Mouse (Mus musculus) MEL (cell line): Measurements from ENCODE around the gene Lrrn3. TPM values are rescaled to one million over a fixed set of nuclear protein-coding genes. Genes with fewer than 3 reads are reported as not detected.

ENCODE experiments used
- DNase-seq: peaks from one replicate; pipeline ENCODE4 v3.0.0; 2011; ENCODE audit warnings: low read depth, low spot score
- H3K27ac ChIP-seq: 2 replicates; pipeline ENCODE4 v1.5.1; 2012; ENCODE audit warnings: low read depth, mild to moderate bottlenecking, control low read depth, low read length, moderate library complexity; ENCODE audit not compliant: control insufficient read depth
- H3K27me3 ChIP-seq, 2 experiments: fragments of 150-350 bp in 1 of 2; sonication (generic) in 1 of 2; 2 replicates each; pipeline ENCODE4 v1.6.1; 2012; ENCODE audit warnings: low read length in 2 of 2, mild to moderate bottlenecking in 2 of 2, improper control_type of control experiment in 1 of 2, moderate library complexity in 1 of 2; ENCODE audit not compliant: insufficient read depth in 2 of 2, control insufficient read depth in 1 of 2
- H3K36me3 ChIP-seq, 2 experiments: 2 replicates each; pipeline ENCODE4 v1.6.1; 2012 to 2014; ENCODE audit warnings: low read length in 2 of 2, improper control_type of control experiment in 1 of 2, inconsistent platforms in 1 of 2, mild to moderate bottlenecking in 1 of 2; ENCODE audit not compliant: insufficient read depth in 2 of 2, control insufficient read depth in 1 of 2
- H3K4me1 ChIP-seq, 2 experiments: fragments of 150-350 bp in 1 of 2; sonication (generic) in 1 of 2; 2 replicates each; pipeline ENCODE4 v1.6.1; 2012; ENCODE audit warnings: low read length in 2 of 2, improper control_type of control experiment in 1 of 2, mild to moderate bottlenecking in 1 of 2; ENCODE audit not compliant: insufficient read depth in 2 of 2, control insufficient read depth in 1 of 2
- H3K4me3 ChIP-seq, 2 experiments: fragments of 150-350 bp in 1 of 2; sonication (generic) in 1 of 2; 2 replicates each; pipeline ENCODE4 v1.5.1; 2012; ENCODE audit warnings: low read depth in 2 of 2, low read length in 2 of 2, mild to moderate bottlenecking in 2 of 2, moderate library complexity in 2 of 2, control low read depth in 1 of 2, improper control_type of control experiment in 1 of 2; ENCODE audit not compliant: control insufficient read depth in 1 of 2, insufficient read depth in 1 of 2
- H3K79me2 ChIP-seq: 2 replicates; pipeline ENCODE4 v1.6.1; 2012; ENCODE audit warnings: mild to moderate bottlenecking, low read length, moderate library complexity; ENCODE audit not compliant: control insufficient read depth, poor library complexity, insufficient read depth
- H3K9ac ChIP-seq: 2 replicates; pipeline ENCODE4 v1.6.1; 2012; ENCODE audit warnings: low read depth, mild to moderate bottlenecking, control low read depth, low read length, moderate library complexity; ENCODE audit not compliant: control insufficient read depth, poor library complexity, severe bottlenecking
- H3K9me3 ChIP-seq: fragments of 150-350 bp; sonication (generic); replicated peaks from 2 replicates; pipeline ENCODE4 v1.6.1; 2012; ENCODE audit warnings: mild to moderate bottlenecking, low read length, improper control_type of control experiment, moderate library complexity; ENCODE audit not compliant: insufficient read depth
- CHD1 ChIP-seq: IDR thresholded peaks from 2 replicates; pipeline ENCODE4 v1.6.1; 2012; ENCODE audit warnings: low read depth, mild to moderate bottlenecking, inconsistent platforms, low read length, improper control_type of control experiment
- CHD2 ChIP-seq: IDR thresholded peaks from 2 replicates; pipeline ENCODE4 v1.6.1; 2011; ENCODE audit warnings: low read length, improper control_type of control experiment
- CTCF ChIP-seq, 3 experiments: IDR thresholded peaks in 2 of 3; conservative IDR thresholded peaks in 1 of 3; 2 replicates each; pipeline ENCODE4 v1.5.1; 2011 to 2012; ENCODE audit warnings: low read length in 3 of 3, low read depth in 2 of 3, mild to moderate bottlenecking in 2 of 3, improper control_type of control experiment in 1 of 3, inconsistent platforms in 1 of 3, mixed read lengths in 1 of 3, moderate library complexity in 1 of 3; ENCODE audit not compliant: control insufficient read depth in 1 of 3, insufficient read depth in 1 of 3, poor library complexity in 1 of 3, severe bottlenecking in 1 of 3
- E2F4 ChIP-seq: IDR thresholded peaks from 2 replicates; pipeline ENCODE4 v1.6.1; 2011; ENCODE audit warnings: low read depth, low read length, improper control_type of control experiment, borderline replicate concordance
- EP300 ChIP-seq, 2 experiments: IDR thresholded peaks; 2 replicates each; pipeline ENCODE4 v1.6.1; 2011; ENCODE audit warnings: improper control_type of control experiment in 2 of 2, low read length in 2 of 2, low read depth in 1 of 2, mild to moderate bottlenecking in 1 of 2
- GABPA ChIP-seq: IDR thresholded peaks from 2 replicates; pipeline ENCODE4 v1.6.1; 2012; ENCODE audit warnings: low read depth, mild to moderate bottlenecking, inconsistent platforms, low read length, improper control_type of control experiment, moderate library complexity
- GATA1 ChIP-seq: IDR thresholded peaks from 2 replicates; pipeline ENCODE4 v1.6.1; 2011; ENCODE audit warnings: low read depth, low read length, improper control_type of control experiment
- KAT2A ChIP-seq: conservative IDR thresholded peaks from 2 replicates; pipeline ENCODE4 v1.6.1; 2012; ENCODE audit warnings: low read depth, low read length, improper control_type of control experiment, inconsistent platforms
- MAFK ChIP-seq: IDR thresholded peaks from 2 replicates; pipeline ENCODE4 v1.6.1; 2011; ENCODE audit warnings: low read depth, mild to moderate bottlenecking, low read length, improper control_type of control experiment, borderline replicate concordance
- MEF2A ChIP-seq: IDR thresholded peaks from 2 replicates; pipeline ENCODE4 v1.6.1; 2014; ENCODE audit warnings: low read depth, mild to moderate bottlenecking, inconsistent platforms, low read length, improper control_type of control experiment; ENCODE audit not compliant: poor library complexity, insufficient replicate concordance, severe bottlenecking; ENCODE audit errors: extremely low read depth
- MXI1 ChIP-seq: IDR thresholded peaks from 2 replicates; pipeline ENCODE4 v1.6.1; 2011; ENCODE audit warnings: mild to moderate bottlenecking, low read depth, low read length, improper control_type of control experiment
- MYB ChIP-seq: IDR thresholded peaks from 2 replicates; pipeline ENCODE4 v1.6.1; 2011; ENCODE audit warnings: mild to moderate bottlenecking, low read depth, low read length, improper control_type of control experiment
- MYC ChIP-seq: IDR thresholded peaks from 2 replicates; pipeline ENCODE4 v1.6.1; 2011; ENCODE audit warnings: low read depth, mild to moderate bottlenecking, low read length, improper control_type of control experiment, moderate library complexity
- NELFE ChIP-seq: IDR thresholded peaks from 2 replicates; pipeline ENCODE4 v1.6.1; 2011; ENCODE audit warnings: low read depth, low read length, improper control_type of control experiment
- NRF1 ChIP-seq: IDR thresholded peaks from 2 replicates; pipeline ENCODE4 v1.6.1; 2014; ENCODE audit warnings: low read depth, mild to moderate bottlenecking, inconsistent platforms, low read length, improper control_type of control experiment, moderate library complexity; ENCODE audit not compliant: poor library complexity, insufficient read depth, severe bottlenecking
- POLR2AphosphoS5 ChIP-seq: IDR thresholded peaks from 2 replicates; pipeline ENCODE4 v1.6.1; 2012; ENCODE audit warnings: low read depth, borderline replicate concordance, mild to moderate bottlenecking, inconsistent platforms, low read length, moderate library complexity, mixed read lengths
- RAD21 ChIP-seq: IDR thresholded peaks from 2 replicates; pipeline ENCODE4 v1.6.1; 2011; ENCODE audit warnings: mild to moderate bottlenecking, low read depth, low read length, improper control_type of control experiment
- SIN3A ChIP-seq: IDR thresholded peaks from 2 replicates; pipeline ENCODE4 v1.6.1; 2012; ENCODE audit warnings: low read length, improper control_type of control experiment, inconsistent platforms
- UBTF ChIP-seq: IDR thresholded peaks from 2 replicates; pipeline ENCODE4 v1.6.1; 2012; ENCODE audit warnings: low read depth, mild to moderate bottlenecking, inconsistent platforms, low read length, improper control_type of control experiment, moderate library complexity, borderline replicate concordance; ENCODE audit not compliant: insufficient read depth
- USF1 ChIP-seq: IDR thresholded peaks from 2 replicates; pipeline ENCODE4 v1.6.1; 2014; ENCODE audit warnings: low read depth, mild to moderate bottlenecking, inconsistent platforms, low read length, improper control_type of control experiment, moderate library complexity
- ZKSCAN1 ChIP-seq: IDR thresholded peaks from 2 replicates; pipeline ENCODE4 v1.6.1; 2012; ENCODE audit warnings: low read depth, mild to moderate bottlenecking, inconsistent platforms, low read length, improper control_type of control experiment, moderate library complexity
- ZMIZ1 ChIP-seq: IDR thresholded peaks from 2 replicates; pipeline ENCODE4 v1.6.1; 2012; ENCODE audit warnings: low read depth, mild to moderate bottlenecking, inconsistent platforms, low read length, improper control_type of control experiment, moderate library complexity
- polyA plus RNA-seq, 2 experiments: library from polyadenylated mRNA; stranded (reverse) in 1 of 2; unstranded in 1 of 2; fragments of >175 nt in 1 of 2; fragments of >200 nt in 1 of 2; gene quantifications; 2 replicates each; pipeline versions ENCODE4 v1.2.1 to v1.2.4; 2012; ENCODE audit warnings: low replicate concordance in 2 of 2, low read depth in 1 of 2; ENCODE audit not compliant: insufficient read length in 2 of 2, insufficient read depth in 1 of 2, missing spikeins in 1 of 2
- total RNA-seq: library from RNA; depleted of rRNA; stranded (reverse); fragments of 300-350 nt; gene quantifications from 2 replicates; pipeline ENCODE4 v1.2.3, GENCODE M21; 2012

Gene Lrrn3
- total and polyA plus RNA-seq, 3 experiments, result not detected

GRCm38 (mm10) chr12:41428806-41429205 lies 57.4 kb downstream of the Lrrn3 start:
- no peaks in the 10 kb centered on the region for H3K4me1 ChIP-seq
- no peaks in the 10 kb centered on the region for H3K79me2 ChIP-seq
- TF ChIP-seq MAFK (no peak), MEF2A (no peak), MYC (no peak), CHD2 (no peak), NRF1 (no peak), CTCF (IDR thresholded peaks at IDR 0.05 in 2 of 3, conservative IDR thresholded peaks at IDR 0.05 in 1 of 3; ENCODE audit: control insufficient read depth in 1 of 3, insufficient read depth in 1 of 3, low read depth in 2 of 3, low read length in 3 of 3, poor library complexity in 1 of 3, severe bottlenecking in 1 of 3) (no peak), SIN3A (no peak), GATA1 (no peak), ZMIZ1 (no peak), GABPA (no peak), CHD1 (no peak)
- no peaks in the 10 kb centered on the region for H3K27me3 ChIP-seq
- no peaks in the 10 kb centered on the region for H3K9me3 ChIP-seq
- H3K36me3 ChIP-seq, result no peaks in the 10 kb centered on the region
- no peak overlapping the region for H3K4me3 ChIP-seq
- H3K9ac ChIP-seq, result no peak overlapping the region
- DNase-seq, result no peak
- no peak overlapping the region for H3K27ac ChIP-seq

GRCm38 (mm10) chr12:41427464-41427863 lies 58.8 kb downstream of the Lrrn3 start:
- H3K27ac ChIP-seq, result no peak overlapping the region
- no peaks in the 10 kb centered on the region for H3K27me3 ChIP-seq
- H3K4me1 ChIP-seq, result no peaks in the 10 kb centered on the region
- H3K4me3 ChIP-seq, result no peak overlapping the region
- no peaks in the 10 kb centered on the region for H3K79me2 ChIP-seq
- no peak for DNase-seq
- no peak for TF ChIP-seq MXI1
- TF ChIP-seq NELFE, result no peak
- TF ChIP-seq KAT2A, result no peak
- TF ChIP-seq POLR2AphosphoS5, result no peak
- TF ChIP-seq RAD21, result no peak
- TF ChIP-seq ZMIZ1, result no peak
- no peak for TF ChIP-seq MEF2A
- no peak for TF ChIP-seq CTCF (IDR thresholded peaks at IDR 0.05 in 2 of 3, conservative IDR thresholded peaks at IDR 0.05 in 1 of 3; ENCODE audit: control insufficient read depth in 1 of 3, insufficient read depth in 1 of 3, low read depth in 2 of 3, low read length in 3 of 3, poor library complexity in 1 of 3, severe bottlenecking in 1 of 3)
- no peak for TF ChIP-seq UBTF
- no peak for TF ChIP-seq USF1
- no peak for TF ChIP-seq ZKSCAN1
- TF ChIP-seq E2F4, result no peak
- no peak for TF ChIP-seq CHD2
- no peak for TF ChIP-seq MYB
- no peak for TF ChIP-seq EP300 (IDR thresholded peaks at IDR 0.05; ENCODE audit: low read depth in 1 of 2, low read length in 2 of 2)
- TF ChIP-seq, all 39 proteins: peak for 0
- no peaks in the 10 kb centered on the region for H3K9me3 ChIP-seq
- no peak overlapping the region for H3K9ac ChIP-seq
- H3K36me3 ChIP-seq, result no peaks in the 10 kb centered on the region
